Mouse (Mus musculus): ENCODE measurements at regions not wholly inside any gene's neighbourhood (a gene's known extent, or its start where the extent isn't known, plus 50 kb on each side); places are given as distances from the start of the nearest gene placed in this dataset.

- Histone ChIP-seq H3K4me2 (ENCODE audit: insufficient read depth, low read depth, poor library complexity, severe bottlenecking) (peak overlapping the region; percentile 75), H3K9ac (ENCODE audit: insufficient read depth, low read depth) (no peak overlapping the region), H3K27me3 (replicated peaks) (no peaks in the 10 kb centered on the region), H3K27ac (ENCODE audit: insufficient read depth, low read depth) (no peak overlapping the region), H3K4me1 (ENCODE audit: control insufficient read depth in 1 of 2, insufficient read depth in 2 of 2) (peaks cover 0 to 2% of the 10 kb centered on the region in 2 experiments; a peak in 1 of 4 replicates), H3K4me3 (replicated peaks in 1 of 3; ENCODE audit: low read depth in 2 of 3, low read length in 2 of 3, poor library complexity in 1 of 3) (no peak overlapping the region), H3K36me3 (replicated peaks in 1 of 2; ENCODE audit: control insufficient read depth in 1 of 2, insufficient read depth in 1 of 2, low read length in 1 of 2) (no peaks in the 10 kb centered on the region), H3K9me3 (replicated peaks; ENCODE audit: low read length) (no peaks in the 10 kb centered on the region), H3K79me2 (replicated peaks; ENCODE audit: control insufficient read depth, extremely low read depth, insufficient read depth, poor library complexity, severe bottlenecking) (no peaks in the 10 kb centered on the region)
- dilution Hi-C loops (cut with MboI; ENCODE audit: extremely low pct_ligation_motif_present, extremely low pct_unique_long_range_greater_than_20kb, low sequenced_read_pairs) (no loop called here), in situ Hi-C loops (cut with MboI; ENCODE audit: low pct_ligation_motif_present, low pct_unique_long_range_greater_than_20kb, low sequenced_read_pairs) (no loop called here)
- no peak for TF ChIP-seq EP300 (IDR thresholded peaks at IDR 0.05; ENCODE audit: low read length)
- 0 out of 2 replicates have a peak, but pooled peaks have one; percentile 21 for TF ChIP-seq BHLHE40 (IDR thresholded peaks at IDR 0.05; ENCODE audit: low read depth, low read length)
- DNase-seq (ENCODE audit: extremely low read depth) = no peak
Measured at GRCm38 (mm10) chr4:58668368-58669153, 114.9 kb upstream of the Lpar1 start.

GRCm38 (mm10) chr4:58663628-58664205 lies 110.0 kb upstream of the Lpar1 start:
- H3K9ac ChIP-seq (ENCODE audit: insufficient read depth, low read depth) = no peak overlapping the region
- no peak overlapping the region for H3K4me3 ChIP-seq (replicated peaks in 1 of 3; ENCODE audit: low read depth in 2 of 3, low read length in 2 of 3, poor library complexity in 1 of 3)
- no peak overlapping the region for H3K27ac ChIP-seq (ENCODE audit: insufficient read depth, low read depth)
- in situ Hi-C loops (cut with MboI; ENCODE audit: low pct_ligation_motif_present, low pct_unique_long_range_greater_than_20kb, low sequenced_read_pairs) (no loop called here), dilution Hi-C loops (cut with MboI; ENCODE audit: extremely low pct_ligation_motif_present, extremely low pct_unique_long_range_greater_than_20kb, low sequenced_read_pairs) (no loop called here)
- no peaks in the 10 kb centered on the region for H3K9me3 ChIP-seq (replicated peaks; ENCODE audit: low read length)
- no peak for DNase-seq (ENCODE audit: extremely low read depth)
- TF ChIP-seq SIN3A (IDR thresholded peaks at IDR 0.05; ENCODE audit: low read length) = no peak
- TF ChIP-seq HCFC1 (IDR thresholded peaks at IDR 0.05; ENCODE audit: low read depth, low read length) = no peak
- TF ChIP-seq MAZ (IDR thresholded peaks at IDR 0.05; ENCODE audit: low read depth, low read length) = no peak
- TF ChIP-seq PAX5 (IDR thresholded peaks at IDR 0.05; ENCODE audit: low read length) = no peak
- no peak for TF ChIP-seq E2F4 (IDR thresholded peaks at IDR 0.05; ENCODE audit: insufficient replicate concordance, low read depth, low read length)
- no peak for TF ChIP-seq USF1 (IDR thresholded peaks at IDR 0.05; ENCODE audit: low read depth, low read length)
- TF ChIP-seq MAX (IDR thresholded peaks at IDR 0.05; ENCODE audit: low read length) = no peak
- no peak for TF ChIP-seq EP300 (IDR thresholded peaks at IDR 0.05; ENCODE audit: low read length)
- no peak for TF ChIP-seq KAT2A (IDR thresholded peaks at IDR 0.05; ENCODE audit: insufficient replicate concordance, low read length)
- no peak for TF ChIP-seq POLR2A (IDR thresholded peaks at IDR 0.05; ENCODE audit: low read depth, low read length)
- no peak for TF ChIP-seq CHD2 (IDR thresholded peaks at IDR 0.05; ENCODE audit: low read length)
- TF ChIP-seq CTCF (conservative IDR thresholded peaks at IDR 0.05 in 1 of 2, IDR thresholded peaks at IDR 0.05 in 1 of 2; ENCODE audit: low read depth in 2 of 2, low read length in 2 of 2) = no peak
- H3K4me2 ChIP-seq (ENCODE audit: insufficient read depth, low read depth, poor library complexity, severe bottlenecking) = no peak overlapping the region
- no peaks in the 10 kb centered on the region for H3K79me2 ChIP-seq (replicated peaks; ENCODE audit: control insufficient read depth, extremely low read depth, insufficient read depth, poor library complexity, severe bottlenecking)
- H3K36me3 ChIP-seq (replicated peaks in 1 of 2; ENCODE audit: control insufficient read depth in 1 of 2, insufficient read depth in 1 of 2, low read length in 1 of 2) = no peaks in the 10 kb centered on the region
- no peaks in the 10 kb centered on the region for H3K27me3 ChIP-seq (replicated peaks)
- H3K4me1 ChIP-seq (ENCODE audit: control insufficient read depth in 1 of 2, insufficient read depth in 2 of 2) = peaks cover 0 to 4% of the 10 kb centered on the region in 2 experiments; a peak in 2 of 4 replicates
